Mouse (Mus musculus): ENCODE measurements around the gene Cdc34. TPM values are rescaled to one million over a fixed set of nuclear protein-coding genes. Genes with fewer than 3 reads are reported as not detected.

Gene Cdc34
- total and polyA plus RNA-seq, 2 experiments from 2014 or later = 72.5 to 99.4 TPM

- no peak for ATAC-seq (ENCODE audit: low FRiP score)
- peak; percentile 76 for TF ChIP-seq CTCF (IDR thresholded peaks at IDR 0.05)
- WGBS = 65% methylated on average over 13 of the region's 13 CpGs
These were observed 13.5 kb downstream of the Cdc34 start for GRCm38 (mm10) chr10:79695231-79696128.

GRCm38 (mm10) chr10:79696129-79696651 is 14.2 kb downstream of the Cdc34 start:
- no peak overlapping the region for H3K4me3 ChIP-seq (ENCODE audit: low read depth, low read length)
- H3K36me3 ChIP-seq (ENCODE audit: insufficient read depth, low read length) = no peaks in the 10 kb centered on the region
- ATAC-seq (ENCODE audit: low FRiP score) (no peak), DNase-seq (ENCODE audit: low spot score) (no peak)
- no peaks in the 10 kb centered on the region for H3K27me3 ChIP-seq (ENCODE audit: insufficient read depth, low read length)
- H3K9ac ChIP-seq (replicated peaks; ENCODE audit: low read length, poor library complexity, severe bottlenecking) = no peak overlapping the region
- H3K27ac ChIP-seq (ENCODE audit: low read depth, low read length) = no peak overlapping the region
- no peaks in the 10 kb centered on the region for H3K9me3 ChIP-seq (ENCODE audit: low read length)
- no peak overlapping the region for H3K4me2 ChIP-seq (ENCODE audit: low read depth, low read length, poor library complexity, severe bottlenecking)
- H3K4me1 ChIP-seq (ENCODE audit: insufficient read depth, low read length) = no peaks in the 10 kb centered on the region
- 70% methylated on average over 9 of the region's 9 CpGs for WGBS
- no peak for TF ChIP-seq CTCF (IDR thresholded peaks at IDR 0.05)

More at GRCm38 (mm10) chr10:79695231-79696128, 13.5 kb downstream of the Cdc34 start:
- Histone ChIP-seq H3K27me3 (ENCODE audit: insufficient read depth, low read length) (no peaks in the 10 kb centered on the region), H3K9ac (replicated peaks; ENCODE audit: low read length, poor library complexity, severe bottlenecking) (no peak overlapping the region), H3K9me3 (ENCODE audit: low read length) (no peaks in the 10 kb centered on the region), H3K4me1 (ENCODE audit: insufficient read depth, low read length) (no peaks in the 10 kb centered on the region), H3K36me3 (ENCODE audit: insufficient read depth, low read length) (no peaks in the 10 kb centered on the region), H3K4me3 (ENCODE audit: low read depth, low read length) (no peak overlapping the region), H3K27ac (ENCODE audit: low read depth, low read length) (no peak overlapping the region), H3K4me2 (ENCODE audit: low read depth, low read length, poor library complexity, severe bottlenecking) (no peak overlapping the region)
- DNase-seq (ENCODE audit: low spot score) = peak; percentile 62

GRCm38 (mm10) chr10:79697916-79698315 is 15.9 kb downstream of the Cdc34 start:
- no peak overlapping the region for H3K27ac ChIP-seq (ENCODE audit: low read depth, low read length)
- no peak overlapping the region for H3K9ac ChIP-seq (replicated peaks; ENCODE audit: low read length, poor library complexity, severe bottlenecking)
- H3K9me3 ChIP-seq (ENCODE audit: low read length) = no peaks in the 10 kb centered on the region
- WGBS = 77% methylated on average over 6 of the region's 6 CpGs
- H3K4me2 ChIP-seq (ENCODE audit: low read depth, low read length, poor library complexity, severe bottlenecking) = no peak overlapping the region
- no peak for ATAC-seq (ENCODE audit: low FRiP score)
- no peak for DNase-seq (ENCODE audit: low spot score)
- H3K27me3 ChIP-seq (ENCODE audit: insufficient read depth, low read length) = no peaks in the 10 kb centered on the region
- no peak for TF ChIP-seq CTCF (IDR thresholded peaks at IDR 0.05)
- no peak overlapping the region for H3K4me3 ChIP-seq (ENCODE audit: low read depth, low read length)
- H3K36me3 ChIP-seq (ENCODE audit: insufficient read depth, low read length) = no peaks in the 10 kb centered on the region
- H3K4me1 ChIP-seq (ENCODE audit: insufficient read depth, low read length) = no peaks in the 10 kb centered on the region

- ATAC-seq (ENCODE audit: low FRiP score) (no peak), DNase-seq (ENCODE audit: low spot score) (no peak)
- Histone ChIP-seq H3K9ac (replicated peaks; ENCODE audit: low read length, poor library complexity, severe bottlenecking) (no peak overlapping the region), H3K27me3 (ENCODE audit: insufficient read depth, low read length) (no peaks in the 10 kb centered on the region), H3K4me3 (ENCODE audit: low read depth, low read length) (no peak overlapping the region), H3K36me3 (ENCODE audit: insufficient read depth, low read length) (no peaks in the 10 kb centered on the region), H3K27ac (ENCODE audit: low read depth, low read length) (no peak overlapping the region), H3K4me2 (ENCODE audit: low read depth, low read length, poor library complexity, severe bottlenecking) (no peak overlapping the region), H3K4me1 (ENCODE audit: insufficient read depth, low read length) (no peaks in the 10 kb centered on the region), H3K9me3 (ENCODE audit: low read length) (no peaks in the 10 kb centered on the region)
- WGBS = 93% methylated on average over 6 of the region's 6 CpGs
- no peak for TF ChIP-seq CTCF (IDR thresholded peaks at IDR 0.05)
These were observed 16.5 kb downstream of the Cdc34 start for GRCm38 (mm10) chr10:79698459-79698858.

- 57% methylated on average over 7 of the region's 7 CpGs for WGBS
These were observed 18.7 kb downstream of the Cdc34 start for GRCm38 (mm10) chr10:79700676-79701075.

More at GRCm38 (mm10) chr10:79700676-79701075, 18.7 kb downstream of the Cdc34 start:
- Histone ChIP-seq H3K4me3 (ENCODE audit: low read depth, low read length) (no peak overlapping the region), H3K4me1 (ENCODE audit: insufficient read depth, low read length) (peaks cover 7% of the 10 kb centered on the region; the same call in 1 of the 2 replicates), H3K9ac (replicated peaks; ENCODE audit: low read length, poor library complexity, severe bottlenecking) (0 out of 2 replicates have a peak overlapping the region, but pooled peaks have one; percentile 3), H3K27me3 (ENCODE audit: insufficient read depth, low read length) (no peaks in the 10 kb centered on the region), H3K27ac (ENCODE audit: low read depth, low read length) (no peak overlapping the region), H3K36me3 (ENCODE audit: insufficient read depth, low read length) (no peaks in the 10 kb centered on the region), H3K9me3 (ENCODE audit: low read length) (no peaks in the 10 kb centered on the region), H3K4me2 (ENCODE audit: low read depth, low read length, poor library complexity, severe bottlenecking) (no peak overlapping the region)
- ATAC-seq (ENCODE audit: low FRiP score) (no peak), DNase-seq (ENCODE audit: low spot score) (no peak)
- TF ChIP-seq CTCF (IDR thresholded peaks at IDR 0.05) = no peak

Measured in midbrain, postnatal 0 days (tissue).